Mouse (Mus musculus): ENCODE data around the gene Fhod1. TPM values are rescaled to one million over a fixed set of nuclear protein-coding genes. Genes with fewer than 3 reads are reported as not detected.

Gene Fhod1
- polyA plus RNA-seq, 1 experiment from 2014 or later: 8.7 TPM

- 0 out of 2 replicates have a peak, but pooled peaks cover 4% of the 10 kb centered on the region for H3K27me3 ChIP-seq (replicated peaks; ENCODE audit: insufficient read depth, low read length)
- no peak overlapping the region for H3K4me2 ChIP-seq (replicated peaks; ENCODE audit: low read depth, low read length)
- 43% methylated on average over 12 of the region's 12 CpGs for WGBS
- no peak for ATAC-seq
- no peak overlapping the region for H3K9ac ChIP-seq (replicated peaks; ENCODE audit: low read depth)
- no peaks in the 10 kb centered on the region for H3K9me3 ChIP-seq (ENCODE audit: low read length)
- H3K36me3 ChIP-seq (ENCODE audit: insufficient read depth, low read length): no peaks in the 10 kb centered on the region
- H3K27ac ChIP-seq (ENCODE audit: low read length): no peak overlapping the region
- no peak overlapping the region for H3K4me3 ChIP-seq (ENCODE audit: low read depth, low read length)
- TF ChIP-seq CTCF (IDR thresholded peaks at IDR 0.05) (no peak), EP300 (IDR thresholded peaks at IDR 0.05) (no peak)
- peaks cover 10% of the 10 kb centered on the region for H3K4me1 ChIP-seq (ENCODE audit: insufficient read depth, low read depth, low read length)
- DNase-seq (ENCODE audit: low spot score): no peak
Observed at GRCm38 (mm10) chr8:105285514-105285913, 62.2 kb downstream of the Fhod1 start.

- no peak overlapping the region for H3K4me3 ChIP-seq (ENCODE audit: low read depth, low read length)
- 36% methylated on average over 23 of the region's 23 CpGs for WGBS
- ATAC-seq (peak; percentile 76), DNase-seq (ENCODE audit: low spot score) (peak; percentile 88)
- no peaks in the 10 kb centered on the region for H3K36me3 ChIP-seq (ENCODE audit: insufficient read depth, low read length)
- no peak overlapping the region for H3K4me2 ChIP-seq (replicated peaks; ENCODE audit: low read depth, low read length)
- peak; percentile 99 for TF ChIP-seq CTCF (IDR thresholded peaks at IDR 0.05)
- no peak for TF ChIP-seq EP300 (IDR thresholded peaks at IDR 0.05)
- no peak overlapping the region for H3K9ac ChIP-seq (replicated peaks; ENCODE audit: low read depth)
- H3K9me3 ChIP-seq (ENCODE audit: low read length): no peaks in the 10 kb centered on the region
- no peak overlapping the region for H3K27ac ChIP-seq (ENCODE audit: low read length)
- peaks cover 10% of the 10 kb centered on the region; the same call in 1 of the 2 replicates for H3K27me3 ChIP-seq (replicated peaks; ENCODE audit: insufficient read depth, low read length)
- H3K4me1 ChIP-seq (ENCODE audit: insufficient read depth, low read depth, low read length): no peaks in the 10 kb centered on the region; the same call in 1 of the 2 replicates
Observed at GRCm38 (mm10) chr8:105283074-105283473, 64.7 kb downstream of the Fhod1 start.

- Histone ChIP-seq H3K27ac (ENCODE audit: low read length) (no peak overlapping the region), H3K4me3 (ENCODE audit: low read depth, low read length) (no peak overlapping the region), H3K4me1 (ENCODE audit: insufficient read depth, low read depth, low read length) (no peaks in the 10 kb centered on the region; the same call in 1 of the 2 replicates), H3K9me3 (ENCODE audit: low read length) (no peaks in the 10 kb centered on the region), H3K36me3 (ENCODE audit: insufficient read depth, low read length) (no peaks in the 10 kb centered on the region), H3K4me2 (replicated peaks; ENCODE audit: low read depth, low read length) (no peak overlapping the region), H3K9ac (replicated peaks; ENCODE audit: low read depth) (no peak overlapping the region), H3K27me3 (replicated peaks; ENCODE audit: insufficient read depth, low read length) (peaks cover 11% of the 10 kb centered on the region; the same call in 1 of the 2 replicates)
- no peak for ATAC-seq
- no peak for DNase-seq (ENCODE audit: low spot score)
- WGBS: 84% methylated on average over 4 of the region's 4 CpGs
- TF ChIP-seq CTCF (IDR thresholded peaks at IDR 0.05) (no peak), EP300 (IDR thresholded peaks at IDR 0.05) (no peak)
Observed at GRCm38 (mm10) chr8:105282239-105282638, 65.5 kb downstream of the Fhod1 start.

GRCm38 (mm10) chr8:105281821-105282220 is 65.9 kb downstream of the Fhod1 start:
- H3K9ac ChIP-seq (replicated peaks; ENCODE audit: low read depth): no peak overlapping the region
- ATAC-seq (peak; percentile 46; the same call in 1 of the 2 replicates), DNase-seq (ENCODE audit: low spot score) (peak; percentile 56)
- 61% methylated on average over 12 of the region's 12 CpGs for WGBS
- no peaks in the 10 kb centered on the region for H3K9me3 ChIP-seq (ENCODE audit: low read length)
- no peaks in the 10 kb centered on the region for H3K36me3 ChIP-seq (ENCODE audit: insufficient read depth, low read length)
- no peaks in the 10 kb centered on the region; the same call in none of the 2 replicates for H3K4me1 ChIP-seq (ENCODE audit: insufficient read depth, low read depth, low read length)
- no peak overlapping the region for H3K4me3 ChIP-seq (ENCODE audit: low read depth, low read length)
- no peak overlapping the region for H3K27ac ChIP-seq (ENCODE audit: low read length)
- peaks cover 11% of the 10 kb centered on the region; the same call in 1 of the 2 replicates for H3K27me3 ChIP-seq (replicated peaks; ENCODE audit: insufficient read depth, low read length)
- H3K4me2 ChIP-seq (replicated peaks; ENCODE audit: low read depth, low read length): no peak overlapping the region
- TF ChIP-seq CTCF (IDR thresholded peaks at IDR 0.05) (no peak), EP300 (IDR thresholded peaks at IDR 0.05) (no peak)

- Histone ChIP-seq H3K9ac (replicated peaks; ENCODE audit: low read depth) (no peak overlapping the region), H3K36me3 (ENCODE audit: insufficient read depth, low read length) (no peaks in the 10 kb centered on the region), H3K27ac (ENCODE audit: low read length) (no peak overlapping the region), H3K4me1 (ENCODE audit: insufficient read depth, low read depth, low read length) (no peaks in the 10 kb centered on the region; the same call in none of the 2 replicates), H3K9me3 (ENCODE audit: low read length) (no peaks in the 10 kb centered on the region), H3K4me2 (replicated peaks; ENCODE audit: low read depth, low read length) (no peak overlapping the region), H3K27me3 (replicated peaks; ENCODE audit: insufficient read depth, low read length) (peaks cover 11% of the 10 kb centered on the region; the same call in 1 of the 2 replicates), H3K4me3 (ENCODE audit: low read depth, low read length) (no peak overlapping the region)
- DNase-seq (ENCODE audit: low spot score) (no peak), ATAC-seq (no peak)
- TF ChIP-seq EP300 (IDR thresholded peaks at IDR 0.05) (no peak), CTCF (IDR thresholded peaks at IDR 0.05) (no peak)
- WGBS: 79% methylated on average over 3 of the region's 3 CpGs
Observed at GRCm38 (mm10) chr8:105280567-105280966, 67.2 kb downstream of the Fhod1 start.

MicroRNAs within 50 kb of the gene (microRNA counts, 519-probe panel; counts per million panel counts)
- 3,085 counts per million, percentile 15 among the panel's probes with 10 or more counts for microRNA mmu-miR-328

Small RNA genes within 50 kb of the gene (microRNA-seq; reads per million reads assigned to microRNA genes)
- not detected for gene Gm27320
- gene Mir328: 309 reads per million, percentile 61 among the genes with 10 or more reads in this experiment

Other genes starting within 250 kb of the Fhod1 start
- not detected in 2 replicates for gene Ces4a, start 216.2 kb downstream of the Fhod1 start, polyA plus RNA-seq (2015; fragmentation: Nextera tagmentation; extraction: Ambion mirVana)
- 29.0 and 31.5 TPM in 2 replicates for gene Cbfb, start 177.3 kb downstream of the Fhod1 start, polyA plus RNA-seq (2015; fragmentation: Nextera tagmentation; extraction: Ambion mirVana)
- 82.6 and 91.3 TPM in 2 replicates for gene D230025D16Rik, start 122.8 kb downstream of the Fhod1 start, polyA plus RNA-seq (2015; fragmentation: Nextera tagmentation; extraction: Ambion mirVana)
- gene B3gnt9, start 92.8 kb downstream of the Fhod1 start, polyA plus RNA-seq (2015; fragmentation: Nextera tagmentation; extraction: Ambion mirVana): 24.6 and 24.8 TPM in 2 replicates
- 35.5 and 35.8 TPM in 2 replicates for gene Tradd, start 83.3 kb downstream of the Fhod1 start, polyA plus RNA-seq (2015; fragmentation: Nextera tagmentation; extraction: Ambion mirVana)
- gene Fbxl8, start 83.3 kb downstream of the Fhod1 start, polyA plus RNA-seq (2015; fragmentation: Nextera tagmentation; extraction: Ambion mirVana): 6.0 and 6.6 TPM in 2 replicates
- gene Hsf4, start 78.2 kb downstream of the Fhod1 start, polyA plus RNA-seq (2015; fragmentation: Nextera tagmentation; extraction: Ambion mirVana): 1.7 and 2.0 TPM in 2 replicates
- gene Nol3, start 71.8 kb downstream of the Fhod1 start, polyA plus RNA-seq (2015; fragmentation: Nextera tagmentation; extraction: Ambion mirVana): 1.3 and 1.5 TPM in 2 replicates
- 2.4 and 2.7 TPM in 2 replicates for gene 4931428F04Rik, start 58.1 kb downstream of the Fhod1 start, polyA plus RNA-seq (2015; fragmentation: Nextera tagmentation; extraction: Ambion mirVana)
- gene Exoc3l, start 51.9 kb downstream of the Fhod1 start, polyA plus RNA-seq (2015; fragmentation: Nextera tagmentation; extraction: Ambion mirVana): 34.5 and 34.6 TPM in 2 replicates
- 29.8 and 32.7 TPM in 2 replicates for gene E2f4, start 50.3 kb downstream of the Fhod1 start, polyA plus RNA-seq (2015; fragmentation: Nextera tagmentation; extraction: Ambion mirVana)
- 22.3 and 23.0 TPM in 2 replicates for gene Elmo3, start 42.4 kb downstream of the Fhod1 start, polyA plus RNA-seq (2015; fragmentation: Nextera tagmentation; extraction: Ambion mirVana)
- gene Lrrc29, start 21.7 kb downstream of the Fhod1 start, polyA plus RNA-seq (2015; fragmentation: Nextera tagmentation; extraction: Ambion mirVana): 4.2 and 7.5 TPM in 2 replicates
- 116 and 141 TPM in 2 replicates for gene Tmem208, start 21.6 kb downstream of the Fhod1 start, polyA plus RNA-seq (2015; fragmentation: Nextera tagmentation; extraction: Ambion mirVana)
- 1.7 and 1.9 TPM in 2 replicates for gene Slc9a5, start 890 bp upstream of the Fhod1 start, polyA plus RNA-seq (2015; fragmentation: Nextera tagmentation; extraction: Ambion mirVana)
- gene Plekhg4, start 25.3 kb upstream of the Fhod1 start, polyA plus RNA-seq (2015; fragmentation: Nextera tagmentation; extraction: Ambion mirVana): 0.20 and 0.26 TPM in 2 replicates
- gene Kctd19, start 65.5 kb upstream of the Fhod1 start, polyA plus RNA-seq (2015; fragmentation: Nextera tagmentation; extraction: Ambion mirVana): 0.14 and 0.38 TPM in 2 replicates
- 3.7 and 3.9 TPM in 2 replicates for gene Lrrc36, start 65.6 kb upstream of the Fhod1 start, polyA plus RNA-seq (2015; fragmentation: Nextera tagmentation; extraction: Ambion mirVana)
- gene Tppp3, start 123.6 kb upstream of the Fhod1 start, polyA plus RNA-seq (2015; fragmentation: Nextera tagmentation; extraction: Ambion mirVana): 675 and 696 TPM in 2 replicates
- 40.6 and 41.7 TPM in 2 replicates for gene Zdhhc1, start 148.9 kb upstream of the Fhod1 start, polyA plus RNA-seq (2015; fragmentation: Nextera tagmentation; extraction: Ambion mirVana)
- 1.8 and 2.9 TPM in 2 replicates for gene Hsd11b2, start 170.8 kb upstream of the Fhod1 start, polyA plus RNA-seq (2015; fragmentation: Nextera tagmentation; extraction: Ambion mirVana)
- gene Atp6v0d1, start 218.1 kb upstream of the Fhod1 start, polyA plus RNA-seq (2015; fragmentation: Nextera tagmentation; extraction: Ambion mirVana): 141 and 146 TPM in 2 replicates